Mouse (Mus musculus) erythroid progenitor cell, adult 5-6 weeks (primary cell): Measurements from ENCODE around the gene Arhgap21. TPM values are rescaled to one million over a fixed set of nuclear protein-coding genes. Genes with fewer than 3 reads are reported as not detected.

Experiments
- ATAC-seq: replicated peaks from 2 replicates; pipeline ENCODE4 v1.8.0; 2016; ENCODE audit warnings: moderate number of reproducible peaks, mild to moderate bottlenecking, moderate TSS enrichment, inconsistent platforms; ENCODE audit not compliant: poor library complexity, low FRiP score, severe bottlenecking
- total RNA-seq, 2 experiments: library from RNA; stranded (forward) in 1 of 2; stranded (reverse) in 1 of 2; fragments of 150-400 nt in 1 of 2; fragments of 186-747, 209-891 nt in 1 of 2; gene quantifications; 2 replicates each; pipeline versions ENCODE4 v1.2.3 to v1.2.4; 2015 to 2017; ENCODE audit warnings: low replicate concordance in 2 of 2

Arhgap21 gene
- total RNA-seq, 2 experiments from 2014 or later: 103 to 125 TPM

DNA sequence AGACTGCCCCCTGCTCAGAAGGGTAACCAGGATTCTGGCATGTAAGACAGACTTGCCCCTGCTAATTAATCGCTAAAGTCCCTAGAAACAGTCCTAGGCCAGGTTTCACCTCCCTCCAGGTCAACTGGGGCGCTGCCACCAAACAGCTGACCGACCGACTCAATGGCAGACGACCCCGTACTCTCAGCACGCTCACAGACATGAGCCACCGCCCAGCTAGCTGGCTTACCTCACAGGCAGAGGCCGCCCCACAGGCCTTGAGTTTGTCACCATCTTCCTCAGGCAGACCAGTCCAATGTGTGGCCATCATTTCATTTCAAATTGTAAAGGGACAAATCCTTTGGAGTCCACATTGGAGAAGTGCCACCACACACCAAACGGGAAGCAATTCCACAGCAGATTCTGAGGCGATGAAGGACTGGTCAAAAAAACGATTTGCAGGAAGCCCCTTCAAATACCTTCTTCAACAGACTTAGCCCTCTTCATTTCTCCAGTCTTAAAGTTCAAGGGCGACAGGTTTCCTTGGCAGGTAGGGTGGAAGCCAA lies 1.5 kb downstream of the Arhgap21 start:
- ATAC-seq: peak; percentile 43; the same call in 1 of the 2 replicates

DNA sequence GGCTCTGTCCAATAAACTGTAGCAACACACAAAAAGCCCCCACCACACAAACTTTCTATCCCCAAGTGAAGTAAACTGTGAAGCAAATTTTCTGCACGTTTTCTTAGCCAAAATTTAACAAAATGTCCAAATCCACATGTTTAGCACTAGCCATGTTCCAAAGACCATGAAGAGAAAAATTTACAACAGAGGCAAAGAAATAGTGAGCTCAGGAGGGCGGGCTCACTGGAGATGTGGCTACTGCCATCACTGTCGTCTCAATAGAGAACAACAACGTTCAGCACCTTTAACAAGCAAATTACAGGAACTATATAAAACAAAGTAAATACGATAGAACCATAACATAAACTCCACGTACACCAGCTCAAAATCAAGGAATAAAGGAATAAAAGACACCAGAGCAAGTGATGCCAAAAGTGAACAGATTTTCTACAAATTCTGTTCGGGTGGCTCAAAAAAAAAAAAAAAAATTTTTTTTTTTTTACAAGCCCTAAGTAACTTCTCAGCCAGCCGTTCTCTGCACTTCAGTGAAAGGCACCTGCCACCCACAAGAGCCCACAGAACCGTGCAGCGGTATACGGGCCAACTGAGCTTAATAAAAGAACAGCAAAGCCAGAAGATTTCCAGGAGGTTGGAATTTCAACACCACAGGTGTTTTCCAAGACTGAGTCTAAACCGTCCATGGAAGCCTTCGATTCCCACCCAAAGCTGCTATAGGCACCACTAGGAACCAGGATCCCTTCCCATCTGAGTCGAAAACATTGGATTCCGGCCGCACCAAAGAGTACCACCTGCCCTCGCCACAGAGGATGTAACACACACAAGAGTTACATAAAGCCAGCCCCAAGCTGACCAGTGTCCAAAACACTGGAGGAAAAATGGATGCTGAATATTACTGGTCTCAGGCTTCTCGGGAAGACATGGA lies 2.2 kb downstream of the Arhgap21 start:
- no peak for ATAC-seq

- ATAC-seq: no peak
Measured at GRCm38 (mm10) chr2:20965361-20965760, 3.3 kb downstream of the Arhgap21 start.

DNA sequence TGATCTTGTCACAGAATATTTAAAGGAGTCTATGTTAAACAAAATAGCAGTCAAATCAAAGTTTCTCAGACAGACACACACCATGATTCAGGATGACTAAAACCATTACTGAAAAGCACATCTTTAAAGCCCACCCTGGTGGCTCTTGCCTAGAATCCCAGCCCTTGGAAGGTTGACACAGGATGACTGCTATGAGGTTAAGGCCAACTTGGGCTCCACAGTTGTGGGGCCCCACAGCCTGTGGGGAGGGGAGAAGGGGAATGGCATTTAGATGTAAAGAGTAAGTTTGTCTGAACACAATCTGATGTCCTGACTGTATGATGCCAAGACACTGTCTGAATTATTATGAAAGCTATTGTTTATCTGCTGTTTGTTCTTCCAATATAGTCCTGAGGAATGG lies 4.2 kb downstream of the Arhgap21 start:
- ATAC-seq: no peak

- no peak for ATAC-seq
Measured at GRCm38 (mm10) chr2:20963226-20963805, 5.4 kb downstream of the Arhgap21 start.

DNA sequence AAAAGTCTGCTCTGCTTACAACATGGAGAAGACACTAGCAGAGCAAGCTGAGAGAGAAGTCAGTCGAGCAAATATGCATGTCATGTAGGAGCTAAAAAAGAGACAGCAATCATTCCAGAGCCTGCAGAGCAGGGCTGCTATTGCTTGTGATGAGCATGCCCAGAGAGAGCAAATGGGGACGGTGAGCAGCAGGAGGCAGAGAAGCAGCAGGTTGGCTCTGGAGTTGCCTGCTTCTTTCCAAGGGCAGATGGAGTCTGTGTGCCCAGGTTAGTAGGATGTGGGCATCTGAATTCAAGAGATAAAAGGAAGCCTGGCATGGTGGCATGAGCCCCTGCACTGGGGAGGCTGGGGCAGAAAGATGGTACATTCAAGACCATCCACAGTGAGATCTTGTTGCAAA lies 6.4 kb downstream of the Arhgap21 start:
- ATAC-seq: no peak

GRCm38 (mm10) chr2:20961825-20962224 lies 6.9 kb downstream of the Arhgap21 start:
- no peak for ATAC-seq

GRCm38 (mm10) chr2:20961295-20961694 lies 7.4 kb downstream of the Arhgap21 start:
- ATAC-seq: no peak

DNA sequence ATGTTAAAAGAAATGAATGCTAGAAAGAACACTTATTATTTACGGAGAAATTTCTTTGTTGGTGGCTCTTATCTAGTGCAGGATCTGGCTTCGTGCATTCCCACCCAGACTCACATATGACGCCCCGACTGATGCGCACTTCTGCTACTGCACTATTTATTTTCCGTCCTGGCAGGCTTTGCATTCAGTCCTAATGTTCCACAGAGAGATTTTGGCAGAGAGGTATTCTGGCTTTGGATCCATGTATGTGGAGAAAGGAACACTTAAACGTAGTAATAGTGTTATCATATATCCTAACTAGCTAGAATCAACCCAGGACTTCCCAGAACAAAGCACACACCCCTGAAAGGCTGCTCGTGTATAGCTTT lies 8.0 kb downstream of the Arhgap21 start:
- no peak for ATAC-seq

DNA sequence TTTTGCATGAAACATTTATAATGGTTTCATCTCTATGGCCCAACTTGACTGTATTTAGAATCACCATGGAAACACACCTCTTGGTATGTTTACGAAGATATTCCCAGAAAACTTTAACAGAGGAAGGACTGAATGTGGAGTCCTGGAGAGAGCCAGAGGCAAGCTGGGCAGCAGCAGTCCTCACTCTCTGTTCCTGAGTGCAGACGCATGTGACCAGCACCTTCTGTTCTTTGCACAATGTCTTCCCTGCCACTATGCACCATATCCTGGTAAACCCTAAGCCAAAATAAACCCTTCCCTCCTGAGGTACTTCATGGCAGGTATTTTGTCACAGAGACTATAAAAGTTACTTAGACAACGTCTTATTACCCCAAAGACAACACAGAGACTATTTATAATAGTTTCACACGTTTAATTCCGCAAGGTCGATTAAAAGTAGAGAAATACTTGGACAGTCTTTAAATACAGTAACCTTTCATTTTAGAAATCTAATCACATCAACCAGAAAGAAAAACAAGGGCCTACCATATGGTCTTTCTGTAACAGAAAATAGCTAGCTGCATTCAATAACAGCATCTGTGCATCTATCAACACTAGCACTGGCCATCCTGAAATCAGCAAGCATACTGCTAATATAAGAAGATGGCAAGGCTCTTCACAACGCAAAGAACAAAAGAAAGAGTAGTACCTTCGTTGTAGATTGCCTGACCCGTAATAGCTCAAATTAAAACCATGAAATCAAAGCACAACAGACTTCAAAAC lies 8.6 kb downstream of the Arhgap21 start:
- no peak for ATAC-seq

- ATAC-seq: peak; percentile 76
Measured at GRCm38 (mm10) chr2:20959045-20959444, 9.6 kb downstream of the Arhgap21 start.

GRCm38 (mm10) chr2:20957995-20958394 lies 10.7 kb downstream of the Arhgap21 start:
- no peak for ATAC-seq

- no peak for ATAC-seq
Measured at GRCm38 (mm10) chr2:20956716-20957115, 12.0 kb downstream of the Arhgap21 start.

GRCm38 (mm10) chr2:20955996-20956395 lies 12.7 kb downstream of the Arhgap21 start:
- ATAC-seq: no peak

DNA sequence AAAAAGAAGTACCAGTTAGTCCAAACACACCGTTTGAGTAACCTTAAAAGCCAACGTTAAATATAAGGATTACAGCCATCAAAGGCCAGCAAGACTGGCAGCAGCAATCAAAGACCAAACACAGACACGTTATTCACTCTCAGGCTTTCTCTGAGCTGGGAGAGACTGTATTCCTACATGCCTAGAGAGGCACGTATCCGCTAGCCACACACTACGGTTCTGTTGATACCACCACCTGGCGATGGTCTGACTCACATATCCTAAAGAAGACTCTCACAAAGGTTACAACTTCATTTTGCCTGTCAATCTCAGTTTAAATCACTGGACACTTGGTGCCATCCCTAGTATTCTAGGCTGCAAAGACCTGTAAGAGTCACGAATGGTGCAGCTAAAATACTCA lies 13.3 kb downstream of the Arhgap21 start:
- ATAC-seq: no peak

DNA sequence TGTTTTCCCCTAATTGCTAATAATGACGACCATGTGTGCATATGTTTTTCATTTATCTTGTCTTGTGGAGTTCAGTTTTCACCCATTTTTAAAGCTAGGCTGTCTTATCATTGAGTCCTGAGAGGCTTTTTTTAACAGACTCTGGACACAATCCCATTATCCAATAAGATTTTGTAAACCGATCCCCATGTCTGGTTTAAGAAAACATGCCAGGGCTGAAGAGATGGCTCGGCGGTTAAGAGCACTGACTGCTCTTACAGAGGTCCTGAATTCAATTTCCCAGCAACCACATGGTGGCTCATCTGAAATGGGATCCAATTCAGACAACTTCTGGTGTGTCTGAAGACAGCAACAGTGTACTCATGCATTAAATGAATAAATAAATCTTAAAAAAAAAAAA lies 16.0 kb downstream of the Arhgap21 start:
- no peak for ATAC-seq

DNA sequence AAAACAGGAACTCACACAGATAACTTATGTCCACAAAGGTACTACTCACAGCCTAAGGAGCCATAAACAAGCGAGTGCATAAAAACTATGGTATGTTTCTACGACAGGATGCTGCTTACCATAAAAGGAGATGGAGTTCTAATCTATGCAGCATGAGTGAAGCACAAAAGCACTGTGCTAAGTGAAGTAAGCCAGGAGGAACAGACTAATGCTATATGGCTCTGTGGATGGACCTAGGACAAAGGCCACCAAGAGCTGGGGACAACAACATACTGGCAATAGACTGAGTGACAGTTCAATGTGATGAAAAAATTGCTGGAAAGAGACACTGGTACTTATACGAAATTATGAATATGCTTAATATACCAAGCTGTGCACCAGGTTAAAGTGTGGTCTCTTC lies 19.5 kb downstream of the Arhgap21 start:
- ATAC-seq: no peak

GRCm38 (mm10) chr2:20947036-20947435 lies 21.6 kb downstream of the Arhgap21 start:
- ATAC-seq: no peak

DNA sequence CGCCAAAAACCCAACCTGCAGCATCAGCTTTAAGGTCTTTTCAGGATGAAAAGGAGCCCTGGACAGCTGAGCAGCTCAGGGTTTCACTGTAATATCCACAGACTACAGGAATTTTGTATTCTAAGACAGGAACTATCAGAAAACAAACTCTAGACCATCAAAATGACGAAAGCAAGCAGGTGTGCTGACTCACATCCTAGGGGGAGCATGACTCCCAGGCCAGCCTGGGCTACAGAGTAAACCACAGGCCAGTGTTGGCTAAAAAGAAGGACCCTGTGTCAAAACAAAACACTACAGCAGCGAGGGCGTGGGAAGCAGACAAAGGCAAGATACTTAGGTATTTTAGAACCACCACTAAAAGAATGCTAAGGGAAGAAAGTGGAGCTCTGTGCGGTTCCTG lies 23.1 kb downstream of the Arhgap21 start:
- ATAC-seq: no peak

GRCm38 (mm10) chr2:20943730-20944454 lies 24.8 kb downstream of the Arhgap21 start:
- ATAC-seq: no peak
